Mouse (Mus musculus): ENCODE data around the gene Mkrn2os. TPM values are rescaled to one million over a fixed set of nuclear protein-coding genes. Genes with fewer than 3 reads are reported as not detected.

Gene Mkrn2os
- 0.05 TPM in 1 of 2 replicates, not detected in the other for polyA plus RNA-seq (2015; fragmentation: Nextera tagmentation; extraction: Ambion mirVana)

DNA sequence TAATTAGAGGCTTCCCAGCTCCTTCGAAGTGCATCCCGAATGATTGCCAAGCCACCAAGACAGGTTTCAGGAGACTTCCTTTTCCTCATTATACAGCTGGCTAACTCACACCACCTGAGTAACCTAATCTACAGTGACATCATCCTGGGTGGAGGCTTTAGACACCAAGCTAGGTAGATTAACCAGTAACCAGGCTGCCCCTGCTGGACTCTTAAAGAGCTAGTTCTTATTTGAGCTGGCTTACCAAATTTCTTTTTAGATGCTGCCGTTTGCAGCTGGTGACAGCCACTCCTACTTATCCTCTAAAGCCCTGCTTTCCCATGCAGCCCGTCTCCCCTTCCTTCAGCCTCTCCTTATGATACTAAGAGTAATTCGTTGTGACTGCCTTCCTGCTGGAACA, at the start of gene Mkrn2os:
Gene Mkrn2os (minus strand): TSS at position 119 of the 400 bp plus-strand sequence.

DNA sequence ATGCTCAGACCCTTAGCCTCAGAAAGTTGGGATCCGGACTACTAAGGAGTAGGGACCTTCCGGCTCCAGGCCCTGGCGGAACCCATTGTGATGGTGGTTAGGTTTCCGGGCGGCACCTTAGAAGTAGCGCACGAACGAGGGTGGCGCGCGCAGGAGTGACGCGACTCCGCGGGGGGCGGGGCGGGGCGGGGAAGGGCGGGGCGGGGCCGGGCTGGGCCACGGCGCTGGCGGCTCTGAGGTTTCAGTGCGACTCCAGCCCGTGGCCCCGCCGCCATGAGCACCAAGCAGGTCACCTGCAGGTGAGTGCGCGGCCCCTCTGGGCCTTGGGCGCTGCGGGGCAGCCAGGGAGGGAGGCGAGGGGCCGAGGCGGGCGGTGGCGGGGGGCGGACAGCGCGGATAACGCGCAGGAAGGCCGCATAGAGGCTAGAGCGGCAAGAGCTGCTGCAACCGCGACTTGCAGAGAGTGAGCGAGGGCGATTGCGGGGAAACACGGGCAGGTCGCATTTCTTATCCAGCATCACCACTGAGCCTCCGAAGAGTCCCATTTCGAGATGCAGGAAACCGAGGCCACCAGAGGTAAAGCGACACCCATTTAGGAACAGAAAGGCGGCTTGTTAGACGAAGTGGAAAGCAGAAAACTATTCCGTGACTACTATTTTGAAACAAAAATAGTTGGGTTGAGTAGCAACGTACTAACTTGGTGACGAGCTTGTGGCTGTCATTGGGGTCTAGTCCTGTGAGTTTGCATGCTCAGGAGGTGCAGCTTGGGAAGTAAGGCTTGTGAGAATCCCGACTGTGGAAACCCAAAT, 9.5 kb upstream of the Mkrn2os start, which contains the start of gene Mkrn2:
Gene Mkrn2 (plus strand): TSS at position 188 of the 809 bp plus-strand sequence.

GRCm38 (mm10) chr6:115544442-115544970, 47.9 kb downstream of the Mkrn2os start, which contains the start of gene Tsen2:
Gene Tsen2 (plus strand): TSS chr6:115544664.

Other genes with a start within 250 kb of the Mkrn2os start
- 42.6 and 55.0 TPM in 2 replicates for gene Pparg, start 231.6 kb downstream of the Mkrn2os start, polyA plus RNA-seq (2015; fragmentation: Nextera tagmentation; extraction: Ambion mirVana)
- 11.7 and 12.7 TPM in 2 replicates for gene Tsen2, start 47.9 kb downstream of the Mkrn2os start, polyA plus RNA-seq (2015; fragmentation: Nextera tagmentation; extraction: Ambion mirVana)
- gene Mkrn2, start 9.3 kb upstream of the Mkrn2os start, polyA plus RNA-seq (2015; fragmentation: Nextera tagmentation; extraction: Ambion mirVana): 17.7 and 18.4 TPM in 2 replicates
- 59.1 and 62.1 TPM in 2 replicates for gene Raf1, start 84.1 kb upstream of the Mkrn2os start, polyA plus RNA-seq (2015; fragmentation: Nextera tagmentation; extraction: Ambion mirVana)
- gene Tmem40, start 169.8 kb upstream of the Mkrn2os start, polyA plus RNA-seq (2015; fragmentation: Nextera tagmentation; extraction: Ambion mirVana): 30.7 and 33.4 TPM in 2 replicates
- 3.6 and 3.7 TPM in 2 replicates for gene Cand2, start 182.0 kb upstream of the Mkrn2os start, polyA plus RNA-seq (2015; fragmentation: Nextera tagmentation; extraction: Ambion mirVana)
- 1,823 and 1,855 TPM in 2 replicates for gene Rpl32, start 216.2 kb upstream of the Mkrn2os start, polyA plus RNA-seq (2015; fragmentation: Nextera tagmentation; extraction: Ambion mirVana)
- gene Efcab12, start 245.8 kb upstream of the Mkrn2os start, polyA plus RNA-seq (2015; fragmentation: Nextera tagmentation; extraction: Ambion mirVana): 0.11 and 0.24 TPM in 2 replicates